Mouse (Mus musculus) kidney, adult 9 months (tissue): Measurements from ENCODE around the gene Slc39a3.
A peak's percentile ranks its signal among the peaks of the same experiment; 100 is the strongest.
"Not testable (repeated sequence)": the region's sequence is repeated elsewhere in the genome, so short reads cannot be mapped to it uniquely, and the experiment has no call there.

Experiments
- DNase-seq: peaks from one replicate; pipeline ENCODE4 v3.0.0; 2022

Slc39a3 gene

DNA sequence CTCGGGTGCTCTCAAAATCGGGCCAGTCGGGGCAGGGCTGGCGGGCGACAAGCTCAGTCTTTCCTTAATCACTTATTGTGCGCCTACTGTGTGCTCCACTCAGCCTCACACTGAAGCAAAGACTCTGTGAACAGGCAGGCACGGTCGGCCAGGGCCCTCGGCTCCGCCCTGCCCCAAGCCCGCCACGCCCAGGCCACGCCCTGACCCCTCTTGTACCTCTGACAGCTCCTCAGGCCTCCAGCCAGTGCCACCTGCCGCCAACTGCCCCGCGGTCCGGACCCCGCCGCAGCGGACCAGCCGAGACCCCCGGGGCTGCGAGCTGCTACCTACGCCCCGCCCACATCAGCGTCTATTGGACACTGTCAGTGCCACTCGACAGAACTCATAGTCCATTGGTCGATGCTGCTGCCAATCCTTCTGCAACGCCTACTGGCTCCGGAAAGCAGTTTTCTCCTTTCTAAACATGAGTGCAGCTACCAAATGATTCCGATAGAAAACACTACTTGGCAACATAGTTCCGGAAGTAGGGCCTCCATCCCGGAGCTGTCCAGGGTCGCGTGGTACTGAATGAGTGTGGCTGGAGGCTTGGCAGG, at the start of gene Slc39a3:
TSS of gene Slc39a3 (minus strand) at position 439 of the 593 bp plus-strand sequence.
- DNase-seq, result peak; percentile 99

DNA sequence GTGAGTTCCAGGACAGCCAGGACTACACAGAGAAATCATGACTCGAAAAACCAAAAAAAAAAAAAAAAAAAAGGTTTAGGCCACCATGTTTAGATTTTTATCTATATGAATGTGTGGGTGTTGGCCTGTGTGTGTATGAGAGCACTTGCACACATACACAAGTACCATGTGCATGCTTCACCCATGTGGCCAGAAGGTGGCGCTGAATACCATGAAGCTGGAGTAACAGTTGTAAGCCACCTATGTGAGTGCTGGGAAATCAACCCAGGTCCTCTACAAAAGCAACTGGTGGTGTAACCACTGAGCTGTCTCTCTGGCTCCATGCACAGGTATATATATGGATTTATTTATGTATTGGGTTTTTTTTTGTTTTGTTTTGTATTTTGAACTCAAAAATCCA, 49.8 kb upstream of the Slc39a3 start:
- DNase-seq, result no peak

DNA sequence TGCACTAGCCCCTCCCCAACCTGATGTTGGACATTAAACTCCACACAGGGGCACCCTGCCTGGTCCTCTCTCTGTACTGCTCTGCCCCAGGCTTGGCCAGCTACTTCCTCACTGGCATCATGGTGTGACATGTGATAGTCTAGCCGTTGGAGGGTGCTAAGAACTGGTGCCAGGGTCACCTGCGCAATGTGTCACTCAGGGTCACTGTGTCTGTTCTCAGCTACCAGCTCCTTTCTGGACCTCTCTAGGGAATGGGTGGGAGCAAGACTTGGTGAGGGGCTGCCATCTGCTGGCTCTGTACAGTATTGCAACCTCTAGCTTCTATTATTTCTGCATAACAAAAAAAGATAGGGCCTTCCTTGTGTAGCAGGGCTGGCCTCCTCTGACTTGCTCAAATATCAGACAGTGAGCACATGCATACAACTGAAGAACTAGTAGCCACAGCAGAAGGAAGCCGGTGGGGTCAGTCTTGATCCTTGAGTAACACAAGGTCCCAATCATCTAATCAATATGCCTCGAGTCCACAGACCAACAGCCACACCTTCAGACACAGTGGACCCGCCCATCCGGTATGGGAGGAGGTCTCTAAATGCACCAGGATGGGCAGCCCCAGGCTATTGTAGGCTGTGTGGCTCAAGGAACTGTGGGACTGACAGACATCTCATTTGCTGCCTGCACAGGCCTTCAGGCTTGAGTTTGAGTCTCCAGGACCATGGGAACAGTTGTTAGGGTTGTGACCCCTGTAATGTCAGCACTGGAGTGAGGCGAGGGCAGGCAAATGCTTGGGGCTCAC, 45.1 kb upstream of the Slc39a3 start:
- peak; percentile 86 for DNase-seq

DNA sequence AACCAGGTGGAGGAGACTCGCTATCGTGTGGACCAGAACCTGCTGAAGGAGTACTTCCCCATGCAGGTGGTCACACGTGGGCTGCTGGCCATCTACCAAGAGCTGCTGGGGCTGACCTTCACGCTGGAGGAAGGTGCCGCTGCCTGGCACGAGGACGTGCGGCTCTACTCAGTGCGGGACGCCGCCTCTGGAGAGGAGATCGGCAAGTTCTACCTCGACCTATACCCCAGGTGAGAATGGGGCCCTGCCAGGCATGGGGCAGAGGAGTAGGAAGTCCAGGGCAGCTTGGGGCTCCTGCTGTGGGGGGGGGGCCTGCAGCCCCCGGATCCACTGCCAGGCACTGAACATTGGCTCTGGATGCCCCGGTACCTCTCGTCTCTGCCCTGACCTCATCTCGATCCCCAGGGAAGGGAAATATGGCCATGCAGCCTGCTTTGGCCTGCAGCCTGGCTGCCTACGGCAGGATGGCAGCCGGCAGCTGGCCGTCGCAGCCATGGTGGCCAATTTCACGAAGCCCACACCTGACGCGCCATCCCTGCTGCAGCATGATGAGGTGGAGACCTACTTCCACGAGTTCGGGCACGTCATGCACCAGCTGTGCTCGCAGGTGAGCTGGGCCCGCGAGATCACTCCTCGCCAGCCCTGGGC, 42.9 kb upstream of the Slc39a3 start:
- DNase-seq, result no peak

DNA sequence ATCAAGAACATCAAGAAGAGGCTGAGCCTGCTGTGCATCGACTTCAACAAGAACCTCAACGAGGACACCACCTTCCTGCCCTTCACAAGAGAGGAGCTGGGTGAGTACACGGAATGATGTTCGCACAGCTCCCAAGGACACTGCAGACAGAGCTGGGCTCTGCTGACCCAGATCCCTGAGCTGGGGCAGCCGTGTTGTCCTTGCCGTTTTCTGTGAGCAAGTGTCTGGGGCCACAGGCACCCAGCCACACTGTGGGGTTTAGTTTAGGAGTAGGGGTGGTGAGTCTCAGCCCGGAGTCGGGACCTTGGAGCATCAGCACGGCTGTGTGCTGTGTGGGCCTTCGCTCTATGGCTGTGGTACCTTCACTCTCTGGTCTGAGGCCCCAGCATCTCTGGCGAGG, 40.7 kb upstream of the Slc39a3 start:
- no peak for DNase-seq

DNA sequence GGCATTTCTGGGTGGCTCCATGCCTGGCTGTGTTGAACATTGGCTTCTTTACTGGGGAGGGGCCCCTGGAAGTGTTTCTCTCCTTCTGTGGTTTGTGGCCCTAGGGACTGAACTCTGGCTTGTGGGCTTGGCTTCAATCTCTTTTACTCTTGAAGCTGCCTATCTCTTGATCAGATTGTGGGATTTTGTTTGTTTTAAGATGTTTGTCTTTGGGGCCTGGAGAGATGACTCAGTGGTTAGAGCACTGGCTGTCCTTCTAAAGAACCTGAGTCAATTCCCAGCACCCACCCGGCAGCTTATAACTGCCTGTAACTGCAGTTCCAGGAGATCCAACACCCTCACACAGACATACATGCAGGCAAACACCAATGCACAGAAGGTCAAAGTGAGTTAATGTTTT, 39.1 kb upstream of the Slc39a3 start:
- DNase-seq, result no peak

DNA sequence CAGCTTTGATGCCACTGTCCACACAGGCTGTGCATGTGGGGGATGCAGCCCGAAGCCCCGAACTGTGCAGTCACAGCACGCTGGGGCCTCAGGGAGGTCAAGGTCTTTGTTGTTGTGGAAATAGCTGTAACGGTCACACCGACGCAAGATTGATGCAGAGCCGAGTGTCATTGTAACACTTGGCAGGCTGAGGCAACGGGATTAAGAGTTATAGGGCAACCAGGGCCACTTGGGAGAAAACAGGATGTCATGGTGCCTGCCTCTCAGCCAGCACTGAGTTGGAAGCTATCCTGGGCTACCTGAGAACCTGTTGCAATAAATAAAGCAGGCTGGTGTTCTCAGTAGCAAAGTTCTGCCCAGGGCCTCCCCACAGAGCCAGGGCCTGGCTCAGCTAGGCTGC, 38.5 kb upstream of the Slc39a3 start:
- DNase-seq, result no peak

DNA sequence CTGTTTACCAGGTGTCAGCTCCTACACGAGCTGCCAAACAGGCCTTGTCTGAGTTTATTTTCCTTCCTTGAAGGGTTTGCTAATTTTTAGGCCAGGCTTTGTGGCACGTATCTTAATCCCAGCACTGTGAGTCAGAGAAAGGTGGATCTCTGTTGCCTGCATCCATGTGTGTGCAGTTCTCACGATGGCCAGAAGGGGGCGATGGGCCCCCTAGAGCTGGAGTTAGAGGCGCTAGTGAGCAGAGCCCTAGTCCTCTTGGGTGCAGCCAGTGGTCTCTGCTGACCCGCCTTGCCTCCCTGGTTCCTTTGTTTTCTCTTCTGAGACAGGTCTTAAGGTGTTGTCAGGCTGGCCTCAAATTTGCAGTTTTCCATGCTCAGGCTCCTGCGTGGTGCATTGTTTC, 36.2 kb upstream of the Slc39a3 start:
- no peak for DNase-seq

DNA sequence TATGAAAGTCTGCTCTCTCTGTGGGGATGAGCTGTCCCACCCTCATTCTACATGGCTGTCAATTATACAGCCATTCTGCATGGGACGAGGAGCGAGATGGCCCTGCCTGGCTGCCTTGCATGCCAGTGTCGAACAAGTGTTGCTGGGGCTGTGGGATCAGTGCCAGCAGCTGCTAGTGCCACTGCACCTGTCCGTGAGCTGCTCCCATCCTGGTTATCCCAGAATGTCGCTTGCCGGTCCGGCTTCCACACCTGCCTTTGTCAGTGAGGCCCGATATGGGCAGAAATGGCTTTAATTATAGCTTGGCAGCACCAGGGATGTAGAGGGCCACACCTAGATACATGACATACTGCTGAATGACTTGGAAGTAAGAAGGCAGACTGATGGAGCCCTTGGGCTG, 35.1 kb upstream of the Slc39a3 start:
- DNase-seq, result no peak

DNA sequence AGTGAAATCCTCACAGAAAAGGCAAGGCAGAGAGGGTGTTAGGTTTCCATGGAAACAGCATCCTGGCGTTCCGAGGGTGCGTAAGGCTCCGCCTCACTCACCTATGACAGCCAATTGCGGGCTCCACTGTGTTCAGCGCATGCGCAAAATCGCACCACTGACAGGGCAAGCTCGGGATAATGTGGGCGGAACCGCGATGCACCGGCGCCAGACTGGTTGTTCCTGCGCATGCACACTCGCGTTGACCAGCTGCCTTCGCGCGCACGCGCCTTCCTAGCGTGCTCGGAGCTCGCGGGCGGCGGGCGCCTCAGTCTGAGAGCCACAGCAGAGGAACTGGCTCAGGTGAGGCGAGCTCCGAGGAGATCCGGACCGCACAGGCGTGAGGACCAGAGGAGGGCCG, 32.6 kb upstream of the Slc39a3 start, which contains the start of gene Thop1:
TSS of gene Thop1 (plus strand) at position 200 of the 400 bp plus-strand sequence.
- DNase-seq, result peak; percentile 99

DNA sequence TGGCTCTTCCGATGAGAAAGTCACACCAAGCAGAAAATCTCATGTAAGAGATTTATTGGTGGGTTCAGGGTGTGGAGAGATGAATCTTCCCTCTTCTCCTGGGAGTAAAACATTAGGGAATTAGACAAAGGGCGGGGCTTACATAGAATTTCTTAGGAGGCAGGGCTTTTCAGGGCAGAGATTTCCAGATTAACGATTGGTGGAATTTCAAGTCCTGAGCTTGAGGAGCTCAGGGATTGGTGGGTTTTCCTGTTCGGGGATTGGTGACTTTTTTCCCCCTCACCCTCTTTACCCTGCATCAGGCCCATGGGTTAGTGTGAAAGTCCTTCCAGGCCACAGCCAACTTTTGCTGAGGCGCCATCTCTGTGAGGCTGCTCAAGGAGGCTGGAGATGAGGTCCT, 31.5 kb upstream of the Slc39a3 start:
- no peak for DNase-seq

DNA sequence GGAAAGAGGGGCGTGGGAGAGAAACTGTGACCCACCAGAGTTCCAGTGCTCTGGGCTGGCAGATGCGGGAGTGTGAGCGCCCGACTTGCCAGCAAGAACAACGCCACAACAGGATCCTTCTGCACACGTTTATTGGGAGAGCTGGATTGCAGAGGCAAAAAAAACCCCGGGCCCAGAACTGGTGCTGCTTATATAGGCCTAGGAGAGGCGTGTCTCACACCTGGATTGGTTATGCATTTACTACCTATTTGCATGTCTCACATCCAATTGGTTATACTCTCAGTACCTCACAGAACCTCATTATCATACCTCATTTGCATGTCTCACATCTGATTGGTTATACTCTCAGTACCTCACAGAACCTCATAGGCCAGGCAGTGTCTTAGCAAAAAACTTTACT, 27.3 kb upstream of the Slc39a3 start:
- not testable (repeated sequence) for DNase-seq

DNA sequence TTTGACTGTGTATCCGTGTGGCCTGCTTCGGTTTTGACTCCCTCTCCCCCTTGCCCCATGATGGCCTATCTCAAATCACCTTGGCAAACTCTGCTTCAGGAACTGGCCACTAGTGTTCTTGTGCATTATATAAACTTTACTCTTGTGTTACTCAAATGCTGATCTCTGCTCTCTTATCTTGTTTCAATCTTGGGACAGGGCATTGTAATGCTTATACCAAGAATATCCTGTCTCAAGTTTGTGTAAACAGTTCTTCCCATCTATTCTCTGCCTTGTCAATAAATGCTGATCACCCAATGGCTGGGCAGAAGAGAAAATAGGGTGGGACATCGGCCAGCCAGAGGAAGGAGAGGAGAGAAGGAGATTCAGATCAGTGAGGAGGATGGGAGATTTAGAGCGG, 25.5 kb upstream of the Slc39a3 start:
- no peak for DNase-seq

DNA sequence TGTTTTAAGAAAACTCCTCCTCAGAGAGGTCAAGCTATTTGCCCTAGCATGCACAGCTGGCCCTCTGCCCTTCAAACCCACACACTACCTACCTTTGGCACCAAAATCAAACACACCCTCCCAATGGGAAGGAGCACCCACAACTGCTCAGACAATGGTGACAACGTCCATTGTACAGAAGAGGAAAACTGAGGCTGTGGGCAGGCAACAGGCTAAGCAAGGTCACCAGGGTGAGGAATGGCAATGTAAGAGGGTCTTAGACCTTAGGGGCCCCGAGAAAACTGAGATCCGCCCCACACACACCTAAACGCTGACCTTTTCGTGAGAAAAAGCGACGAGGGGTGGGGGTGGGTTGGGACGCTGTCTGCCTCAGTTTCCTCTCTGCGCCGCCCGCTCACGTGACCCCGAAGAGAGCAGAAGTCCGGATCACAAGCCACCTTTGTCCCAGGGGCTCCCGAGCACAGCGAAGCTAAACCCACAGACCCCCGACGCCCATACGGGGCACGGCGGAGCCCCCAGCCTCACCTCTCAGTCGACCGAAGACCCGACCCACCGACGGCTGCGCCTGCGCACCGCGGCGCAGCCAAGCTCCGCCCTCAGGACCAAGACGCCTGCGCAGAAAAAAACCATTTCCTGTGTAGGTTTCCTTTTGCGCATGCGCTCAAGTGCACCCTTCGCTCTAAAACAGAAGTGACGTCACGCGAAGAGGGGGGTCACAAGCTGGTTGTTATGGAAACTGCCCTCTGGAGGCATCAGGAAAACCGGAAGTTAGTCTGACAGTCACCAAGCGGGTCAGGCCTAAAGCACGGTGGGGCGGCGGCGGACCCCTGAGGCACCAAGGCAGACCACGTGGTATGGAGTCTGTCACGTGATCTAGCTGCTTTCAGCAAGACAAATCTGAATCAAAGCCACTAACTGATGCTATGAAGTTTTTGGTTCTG, 22.6 kb upstream of the Slc39a3 start, which contains the start of gene Sgta:
TSS of gene Sgta (minus strand) at position 579 of the 941 bp plus-strand sequence.
- peak; percentile 100 for DNase-seq

DNA sequence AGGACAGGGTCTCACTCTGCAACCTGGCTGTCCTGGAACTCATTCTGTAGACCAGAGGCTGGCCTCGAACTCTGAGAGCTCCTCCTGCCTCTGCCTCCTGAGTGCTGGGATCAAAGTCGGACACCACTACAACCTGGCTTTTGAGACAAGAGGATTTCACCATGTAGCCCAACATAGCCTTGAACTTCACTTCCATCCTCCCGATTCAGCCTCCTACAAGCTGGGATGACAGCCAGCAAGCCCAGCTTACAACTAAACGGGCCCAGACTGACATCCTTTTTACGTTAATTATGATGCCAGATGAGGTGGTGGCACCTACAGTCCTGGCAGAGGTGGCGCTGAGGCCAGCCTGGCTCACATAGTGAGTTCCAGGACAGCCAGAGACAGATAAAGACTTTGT, 21.7 kb upstream of the Slc39a3 start:
- no peak for DNase-seq

DNA sequence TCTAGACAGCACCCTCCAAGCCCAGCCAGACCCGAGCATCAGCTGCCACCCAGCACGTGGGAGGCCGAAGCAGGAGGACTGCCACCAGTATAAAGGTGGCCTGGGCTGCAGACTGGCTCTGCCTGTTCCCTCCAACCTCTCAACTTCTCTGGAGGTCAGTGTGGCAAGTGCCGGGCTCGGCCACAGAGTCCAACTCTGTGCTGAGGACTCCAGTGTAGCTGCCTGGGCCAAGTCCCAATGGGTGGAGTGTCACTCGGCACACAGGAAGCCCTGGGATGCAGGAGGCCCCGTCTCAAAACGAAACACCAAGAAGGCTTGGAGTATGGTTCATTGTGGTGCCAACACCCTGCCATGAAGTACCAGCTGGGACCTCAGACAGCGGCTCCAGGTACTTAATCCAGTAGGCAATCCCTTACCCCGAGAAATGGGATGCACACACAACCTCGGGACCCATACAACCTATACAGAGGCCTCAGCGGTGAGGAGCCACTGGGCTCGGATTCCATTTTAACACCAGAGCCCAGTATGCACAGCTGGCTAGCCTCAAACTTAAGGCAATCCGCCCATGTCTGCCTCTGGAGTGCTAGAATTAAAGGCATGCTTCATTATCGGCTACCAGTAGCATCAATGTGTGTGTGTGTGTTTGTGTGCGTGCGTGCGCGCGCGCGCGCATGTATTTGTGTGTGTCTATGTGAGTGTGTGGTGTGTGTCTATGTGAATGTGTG, 20.3 kb upstream of the Slc39a3 start:
- DNase-seq, result no peak

DNA sequence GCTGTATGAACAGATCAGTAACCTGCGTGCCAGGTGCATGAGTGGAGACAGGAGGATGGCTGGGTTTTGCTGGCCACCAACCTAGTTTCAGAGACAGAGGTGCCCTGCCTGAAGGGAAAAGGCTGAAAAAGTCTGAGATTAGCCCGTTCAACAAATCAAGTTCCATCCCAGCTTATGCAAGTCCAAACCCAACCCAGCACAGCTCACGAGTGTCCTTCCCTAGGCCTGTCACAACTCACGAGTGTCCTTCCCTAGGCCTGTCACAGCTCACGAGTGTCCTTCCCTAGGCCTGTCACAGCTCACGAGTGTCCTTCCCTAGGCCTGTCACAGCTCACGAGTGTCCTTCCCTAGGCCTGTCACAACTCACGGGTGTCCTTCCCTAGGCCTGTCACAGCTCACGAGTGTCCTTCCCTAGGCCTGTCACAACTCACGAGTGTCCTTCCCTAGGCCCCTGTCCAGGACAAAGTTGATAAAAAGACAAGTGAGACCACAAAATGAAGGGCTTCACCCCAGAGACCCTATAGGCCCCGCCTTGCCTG, 18.6 kb upstream of the Slc39a3 start:
- not testable (repeated sequence) for DNase-seq

DNA sequence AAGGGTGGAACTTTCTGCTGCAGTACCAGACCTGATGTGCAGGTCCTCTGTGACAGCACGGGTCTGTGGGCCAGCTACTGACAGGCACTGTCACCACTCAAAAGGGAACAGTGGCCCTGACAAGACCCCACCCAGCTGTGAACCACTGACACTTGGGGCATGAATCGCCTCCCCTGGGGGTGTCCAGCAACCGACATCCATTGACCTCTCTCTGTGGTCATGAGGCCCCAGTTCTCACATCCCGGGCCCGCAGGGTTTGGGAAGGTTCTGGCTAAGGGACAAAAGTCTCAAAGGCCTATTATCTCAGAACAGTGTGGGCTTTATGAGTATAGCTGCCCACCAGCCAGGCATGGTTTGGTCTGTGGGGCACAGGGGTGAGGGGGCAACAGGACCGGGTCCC, 17.9 kb upstream of the Slc39a3 start:
- no peak for DNase-seq

DNA sequence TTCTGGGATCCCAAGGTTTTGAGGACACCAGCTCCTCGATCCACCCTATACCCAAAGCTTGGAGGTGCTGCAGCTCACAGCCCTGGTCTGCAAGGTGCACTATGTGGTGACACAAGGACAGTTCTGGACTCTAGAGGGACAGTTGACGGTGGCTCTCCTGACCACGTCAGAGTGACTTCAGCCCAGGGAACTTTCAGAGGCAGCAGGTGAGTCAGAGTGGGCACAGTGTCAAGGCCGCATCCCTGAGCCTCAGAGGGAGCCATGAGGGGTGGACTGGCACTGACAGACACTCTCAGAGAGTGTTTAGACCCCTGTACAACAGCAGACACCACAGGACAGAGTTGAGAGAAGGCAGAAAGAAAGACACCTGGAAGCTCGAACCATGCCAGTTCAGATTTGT, 15.4 kb upstream of the Slc39a3 start:
- DNase-seq, result no peak

DNA sequence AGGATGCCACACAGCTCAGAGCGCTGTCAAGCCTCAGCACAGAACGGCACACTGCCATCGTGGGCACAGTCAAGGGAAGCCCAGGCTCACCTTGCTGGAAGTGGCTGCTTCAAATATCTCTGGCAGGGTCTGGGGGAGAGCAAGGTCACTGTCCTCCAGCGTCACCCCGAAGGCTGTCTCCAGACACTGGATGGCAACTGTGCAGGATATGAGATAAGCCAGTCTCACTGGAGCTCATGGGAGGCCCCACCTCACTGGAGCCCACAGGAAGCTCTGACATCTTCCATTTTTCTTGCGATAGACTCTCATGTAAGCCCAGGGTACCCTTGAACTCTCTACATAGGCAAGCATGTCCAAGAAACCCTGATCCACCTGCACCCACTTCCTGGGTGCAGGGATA, 13.9 kb upstream of the Slc39a3 start:
- no peak for DNase-seq

DNA sequence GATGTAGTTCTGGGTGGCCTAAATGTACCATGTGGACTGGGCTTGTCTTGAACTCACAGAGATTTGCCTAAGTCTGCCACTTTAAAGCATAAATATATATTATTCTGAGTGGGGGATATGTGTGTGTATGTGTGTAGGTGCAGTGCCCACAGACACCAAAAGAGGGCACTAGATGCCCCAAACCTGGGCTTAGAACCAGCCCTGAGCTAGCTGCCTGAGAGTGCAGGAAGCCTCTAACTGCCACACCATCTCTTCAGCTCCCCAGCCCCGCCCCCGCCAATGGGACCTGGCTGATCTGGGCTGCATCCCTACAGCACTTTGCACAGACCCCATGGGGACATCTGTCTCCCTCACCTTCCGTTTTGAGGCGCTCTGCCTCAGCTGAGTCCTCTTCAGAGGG, 13.4 kb upstream of the Slc39a3 start:
- no peak for DNase-seq

DNA sequence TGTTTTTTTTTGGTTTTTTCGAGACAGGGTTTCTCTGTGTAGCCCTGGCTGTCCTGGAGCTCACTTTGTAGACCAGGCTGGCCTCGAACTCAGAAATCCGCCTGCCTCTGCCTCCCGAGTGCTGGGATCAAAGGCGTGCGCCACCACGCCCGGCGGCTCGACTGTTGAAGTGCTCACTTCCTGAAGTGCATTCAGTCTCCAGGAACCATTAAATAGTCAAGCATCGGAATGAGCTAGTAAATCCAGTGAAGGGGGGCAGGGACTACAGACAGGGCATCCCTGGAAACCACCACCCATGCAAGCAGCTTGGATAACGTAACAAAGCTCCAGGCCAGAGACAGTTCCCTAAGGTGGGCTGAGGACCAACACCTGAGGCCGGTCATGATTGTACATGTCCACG, 8.0 kb upstream of the Slc39a3 start:
- not testable (repeated sequence) for DNase-seq
